Mouse (Mus musculus) ES-Bruce4 (cell line): ENCODE measurements around the gene Fbxo2. TPM values are rescaled to one million over a fixed set of nuclear protein-coding genes. Genes with fewer than 3 reads are reported as not detected.

Experiments used
- H3K27ac ChIP-seq: 2 replicates; pipeline ENCODE4 v1.5.1; 2012; ENCODE audit warnings: low read length, inconsistent platforms; ENCODE audit not compliant: insufficient read depth
- H3K27me3 ChIP-seq: 2 replicates; pipeline ENCODE4 v1.6.1; 2012; ENCODE audit warnings: mild to moderate bottlenecking, low read length, inconsistent platforms; ENCODE audit not compliant: control insufficient read depth, poor library complexity, insufficient read depth, severe bottlenecking
- H3K36me3 ChIP-seq: 2 replicates; pipeline ENCODE4 v1.6.1; 2012; ENCODE audit warnings: inconsistent platforms, mild to moderate bottlenecking, low read length, moderate library complexity; ENCODE audit not compliant: control insufficient read depth, poor library complexity, insufficient read depth, severe bottlenecking
- H3K4me1 ChIP-seq: one replicate; pipeline ENCODE4 v1.8.1; 2011; ENCODE audit warnings: low read length; ENCODE audit not compliant: control insufficient read depth, insufficient read depth
- H3K4me3 ChIP-seq: 2 replicates; pipeline ENCODE4 v1.5.1; 2011; ENCODE audit warnings: low read depth, mild to moderate bottlenecking, low read length
- H3K9ac ChIP-seq: 2 replicates; pipeline ENCODE4 v1.6.1; 2012; ENCODE audit warnings: low read depth, mild to moderate bottlenecking, inconsistent platforms; ENCODE audit not compliant: poor library complexity, severe bottlenecking
- H3K9me3 ChIP-seq: replicated peaks from 2 replicates; pipeline ENCODE4 v1.6.1; 2012; ENCODE audit warnings: mild to moderate bottlenecking, low read length, inconsistent platforms; ENCODE audit not compliant: control insufficient read depth, poor library complexity, insufficient read depth, severe bottlenecking
- CTCF ChIP-seq: IDR thresholded peaks from one replicate; pipeline ENCODE4 v1.8.1; 2011; ENCODE audit warnings: low read depth, low read length
- EP300 ChIP-seq: IDR thresholded peaks from 2 replicates; pipeline ENCODE4 v1.6.1; 2011; ENCODE audit warnings: low read depth, low read length; ENCODE audit not compliant: insufficient read depth
- POLR2A ChIP-seq: IDR thresholded peaks from one replicate; pipeline ENCODE4 v1.8.1; 2011; ENCODE audit warnings: low read length; ENCODE audit not compliant: insufficient read depth
- polyA plus RNA-seq: library from polyadenylated mRNA; stranded (reverse); fragments of >200 nt; gene quantifications from 2 replicates; pipeline ENCODE4 v1.2.4, GENCODE M21; 2011; ENCODE audit warnings: low read depth; ENCODE audit not compliant: missing spikeins, insufficient read depth, insufficient read length

Fbxo2 gene
- polyA plus RNA-seq, 1 experiment: 6.0 TPM

DNA sequence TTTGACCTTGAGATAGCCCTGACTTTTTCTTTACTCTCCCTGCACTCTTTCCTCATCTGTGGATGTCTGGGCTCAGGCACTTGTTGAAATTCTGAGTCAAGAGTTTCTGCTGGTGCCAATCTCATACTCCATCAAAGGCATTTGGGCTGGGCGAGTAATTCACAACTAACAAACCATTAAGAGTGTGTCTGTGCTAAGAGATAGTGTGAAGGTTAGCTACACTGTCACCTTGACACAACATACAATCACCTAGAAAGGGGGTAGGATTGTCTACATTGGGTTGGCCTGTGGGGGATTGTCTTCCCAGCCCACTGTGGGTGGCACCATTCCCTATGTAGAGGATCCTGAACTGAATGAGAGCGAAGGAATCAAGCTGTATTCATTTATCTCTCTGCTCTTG, 43.1 kb downstream of the Fbxo2 start:
- H3K27ac ChIP-seq: no peak overlapping the region
- H3K4me3 ChIP-seq: no peak overlapping the region
- H3K4me1 ChIP-seq: no peaks in the 10 kb centered on the region
- H3K36me3 ChIP-seq: no peaks in the 10 kb centered on the region
- H3K9ac ChIP-seq: no peak overlapping the region
- H3K9me3 ChIP-seq: no peaks in the 10 kb centered on the region
- TF ChIP-seq POLR2A: no peak
- TF ChIP-seq EP300: no peak
- TF ChIP-seq CTCF: no peak
- no peaks in the 10 kb centered on the region for H3K27me3 ChIP-seq

- Histone ChIP-seq H3K4me1 (no peaks in the 10 kb centered on the region), H3K9me3 (no peaks in the 10 kb centered on the region), H3K9ac (no peak overlapping the region), H3K4me3 (no peak overlapping the region), H3K27me3 (no peaks in the 10 kb centered on the region), H3K27ac (no peak overlapping the region), H3K36me3 (no peaks in the 10 kb centered on the region)
- no peak for TF ChIP-seq EP300
Measured at GRCm38 (mm10) chr4:148204061-148204872, 43.8 kb downstream of the Fbxo2 start.

- H3K9me3 ChIP-seq: no peaks in the 10 kb centered on the region
- no peak overlapping the region for H3K9ac ChIP-seq
- H3K27me3 ChIP-seq: no peaks in the 10 kb centered on the region
- no peak overlapping the region for H3K4me3 ChIP-seq
- no peak for TF ChIP-seq POLR2A
- no peak overlapping the region for H3K27ac ChIP-seq
- H3K4me1 ChIP-seq: no peaks in the 10 kb centered on the region
- no peaks in the 10 kb centered on the region for H3K36me3 ChIP-seq
Measured at GRCm38 (mm10) chr4:148204873-148205232, 44.4 kb downstream of the Fbxo2 start.

- H3K4me3 ChIP-seq: no peak overlapping the region
- H3K27ac ChIP-seq: no peak overlapping the region
- H3K27me3 ChIP-seq: no peaks in the 10 kb centered on the region
- TF ChIP-seq POLR2A (no peak), CTCF (no peak), EP300 (no peak)
- H3K9me3 ChIP-seq: no peaks in the 10 kb centered on the region
- no peaks in the 10 kb centered on the region for H3K36me3 ChIP-seq
- no peaks in the 10 kb centered on the region for H3K4me1 ChIP-seq
- H3K9ac ChIP-seq: no peak overlapping the region
Measured at GRCm38 (mm10) chr4:148214460-148215136, 54.2 kb downstream of the Fbxo2 start.

GRCm38 (mm10) chr4:148215264-148215900, 55.0 kb downstream of the Fbxo2 start:
- Histone ChIP-seq H3K9me3 (no peaks in the 10 kb centered on the region), H3K4me1 (no peaks in the 10 kb centered on the region), H3K27ac (no peak overlapping the region), H3K9ac (no peak overlapping the region), H3K27me3 (no peaks in the 10 kb centered on the region), H3K36me3 (no peaks in the 10 kb centered on the region), H3K4me3 (no peak overlapping the region)
- TF ChIP-seq POLR2A: no peak
- no peak for TF ChIP-seq CTCF
- no peak for TF ChIP-seq EP300

Other genes with a start within 250 kb of the Fbxo2 start
- gene Plod1, start 223.9 kb upstream of the Fbxo2 start, polyA plus RNA-seq: 21.7 and 26.3 TPM in 2 replicates
- gene 2510039O18Rik, start 219.7 kb upstream of the Fbxo2 start, polyA plus RNA-seq: 23.1 and 23.3 TPM in 2 replicates
- gene Nppb, start 174.8 kb upstream of the Fbxo2 start, polyA plus RNA-seq: 0.87 and 2.1 TPM in 2 replicates
- gene Nppa, start 159.9 kb upstream of the Fbxo2 start, polyA plus RNA-seq: not detected in 2 replicates
- 13.7 and 16.7 TPM in 2 replicates for gene Clcn6, start 121.8 kb upstream of the Fbxo2 start, polyA plus RNA-seq
- gene Mthfr, start 121.5 kb upstream of the Fbxo2 start, polyA plus RNA-seq: 9.5 and 13.7 TPM in 2 replicates
- gene Agtrap, start 72.6 kb upstream of the Fbxo2 start, polyA plus RNA-seq: 48.2 and 60.6 TPM in 2 replicates
- gene Mad2l2, start 30.2 kb upstream of the Fbxo2 start, polyA plus RNA-seq: 45.9 and 60.3 TPM in 2 replicates
- gene Draxin, start 29.9 kb upstream of the Fbxo2 start, polyA plus RNA-seq: 0.17 and 0.22 TPM in 2 replicates
- gene Fbxo6, start 8.5 kb upstream of the Fbxo2 start, polyA plus RNA-seq: 41.6 and 51.5 TPM in 2 replicates
- gene Fbxo44, start 139 bp upstream of the Fbxo2 start, polyA plus RNA-seq: 12.5 and 13.3 TPM in 2 replicates
- 0.56 and 1.0 TPM in 2 replicates for gene Disp3, start 127.3 kb downstream of the Fbxo2 start, polyA plus RNA-seq